Mouse (Mus musculus) cortical plate, adult 2 months (tissue): ENCODE measurements around the gene H2al2a.

Source experiments
- CTCF ChIP-seq: fragments of 200-500 bp; IDR thresholded peaks from 2 replicates; pipeline ENCODE4 v1.5.1; 2011; ENCODE audit warnings: mild to moderate bottlenecking, control low read depth, low read length; ENCODE audit not compliant: insufficient read depth; ENCODE audit errors: extremely low read depth
- POLR2A ChIP-seq: fragments of 200-500 bp; IDR thresholded peaks from 2 replicates; pipeline ENCODE4 v1.6.1; 2011; ENCODE audit warnings: mild to moderate bottlenecking, low read length, control low read depth; ENCODE audit not compliant: insufficient read depth; ENCODE audit errors: extremely low read depth

DNA sequence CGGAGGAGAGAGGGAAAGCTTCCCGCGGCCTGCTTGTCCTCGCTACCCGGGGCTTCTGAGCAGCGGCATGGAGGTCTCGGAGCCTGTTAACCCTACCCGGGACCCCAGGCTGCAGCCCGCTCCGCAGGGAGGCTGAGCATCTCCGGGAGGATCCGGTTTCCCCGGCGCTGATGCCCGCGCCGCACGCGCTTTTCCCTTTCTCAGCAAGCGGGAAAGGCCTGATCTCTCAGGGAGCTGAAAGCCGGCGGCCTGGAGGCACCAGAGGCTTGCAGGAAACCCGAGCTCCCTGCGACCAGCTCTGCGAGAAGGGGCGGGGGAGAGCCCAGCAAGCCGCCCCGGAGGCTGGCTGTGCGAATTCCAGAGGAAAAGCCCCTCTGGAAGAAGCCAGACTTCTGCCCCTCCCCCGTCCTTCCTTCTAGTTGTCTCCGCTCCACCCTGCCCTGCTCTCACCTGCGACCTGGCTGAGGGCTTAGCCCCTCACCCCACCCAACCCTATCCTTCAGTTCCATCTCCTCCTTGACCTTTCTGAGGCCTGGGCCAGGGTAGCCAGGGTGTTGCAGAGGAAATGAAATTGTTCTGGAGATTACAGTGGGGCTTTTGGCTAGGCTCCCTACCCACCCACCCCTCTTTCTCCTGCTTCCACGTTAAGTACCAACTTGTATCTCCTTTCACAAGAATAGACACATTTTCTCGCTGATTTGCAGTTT lies 35.2 kb upstream of the H2al2a start:
- no peak for TF ChIP-seq POLR2A
- TF ChIP-seq CTCF: no peak
